Mouse (Mus musculus) A20 (cell line): Measurements from ENCODE around the gene Zfp1.

ENCODE experiments used
- DNase-seq: peaks from one replicate; pipeline ENCODE4 v3.0.0-alpha.2; 2011; ENCODE audit warnings: low read depth, low spot score

Gene Zfp1

GRCm38 (mm10) chr8:111713291-111713690 is 70.1 kb downstream of the Zfp1 start:
- DNase-seq: no peak

GRCm38 (mm10) chr8:111713817-111714216 is 70.6 kb downstream of the Zfp1 start:
- DNase-seq: no peak

GRCm38 (mm10) chr8:111714295-111714694 is 71.1 kb downstream of the Zfp1 start:
- DNase-seq: no peak

- no peak for DNase-seq
These were observed 72.3 kb downstream of the Zfp1 start for GRCm38 (mm10) chr8:111715514-111715913.

GRCm38 (mm10) chr8:111716603-111717487 is 73.6 kb downstream of the Zfp1 start:
- no peak for DNase-seq

GRCm38 (mm10) chr8:111717488-111717792 is 74.2 kb downstream of the Zfp1 start:
- no peak for DNase-seq

- no peak for DNase-seq
These were observed 74.7 kb downstream of the Zfp1 start for GRCm38 (mm10) chr8:111717866-111718265.

- no peak for DNase-seq
These were observed 75.7 kb downstream of the Zfp1 start for GRCm38 (mm10) chr8:111718937-111719336.

GRCm38 (mm10) chr8:111720115-111720544 is 76.9 kb downstream of the Zfp1 start:
- DNase-seq: no peak
